Mouse (Mus musculus) forebrain, embryonic 13.5 days (tissue): Measurements from ENCODE around the gene Gm21738. TPM values are rescaled to one million over a fixed set of nuclear protein-coding genes. Genes with fewer than 3 reads are reported as not detected.
"Not testable (repeated sequence)": the region's sequence is repeated elsewhere in the genome, so short reads cannot be mapped to it uniquely, and the experiment has no call there.

Experiments
- ATAC-seq: fragments of 200-750 bp; cut with Nextera tagmentation; 2 replicates; pipeline ENCODE4 v1.8.0; 2017
- H3K27ac ChIP-seq: fragments of 300-500 bp; sonication (generic); 2 replicates; pipeline ENCODE4 v1.5.1; 2015; ENCODE audit warnings: inconsistent platforms, mild to moderate bottlenecking, moderate library complexity
- H3K27me3 ChIP-seq: fragments of 300-500 bp; sonication (generic); 2 replicates; pipeline ENCODE4 v1.6.1; 2015; ENCODE audit warnings: mild to moderate bottlenecking, inconsistent platforms
- H3K36me3 ChIP-seq: fragments of 300-500 bp; sonication (generic); 2 replicates; pipeline ENCODE4 v1.6.1; 2015; ENCODE audit warnings: mild to moderate bottlenecking, inconsistent platforms; ENCODE audit not compliant: poor library complexity, severe bottlenecking
- H3K4me1 ChIP-seq: fragments of 300-500 bp; sonication (generic); 2 replicates; pipeline ENCODE4 v1.6.1; 2015; ENCODE audit warnings: inconsistent platforms
- H3K4me2 ChIP-seq: fragments of 300-500 bp; sonication (generic); 2 replicates; pipeline ENCODE4 v1.6.1; 2015; ENCODE audit warnings: inconsistent platforms, mild to moderate bottlenecking, moderate library complexity
- H3K4me3 ChIP-seq: fragments of 300-500 bp; sonication (generic); 2 replicates; pipeline ENCODE4 v1.5.1; 2015; ENCODE audit warnings: mild to moderate bottlenecking, inconsistent platforms
- H3K9ac ChIP-seq: fragments of 300-500 bp; sonication (generic); 2 replicates; pipeline ENCODE4 v1.6.1; 2015; ENCODE audit warnings: mild to moderate bottlenecking, inconsistent platforms
- H3K9me3 ChIP-seq: fragments of 300-500 bp; sonication (generic); replicated peaks from 2 replicates; pipeline ENCODE4 v1.6.1; 2016; ENCODE audit warnings: inconsistent platforms
- WGBS: fragments of 180-500 bp; shearing (Covaris S2); methylation state at CpG from one replicate; pipeline ENCODE4 v1.1.7; 2015; 5-methylcytosine and 5-hydroxymethylcytosine counted together
- polyA plus RNA-seq: library from polyadenylated mRNA; unstranded; fragments of >200 nt; fragmentation: Nextera tagmentation; extraction: Ambion mirVana; gene quantifications from 2 replicates; pipeline ENCODE4 v1.2.1, GENCODE M21; 2015

Gm21738 gene
- 1.5 and 1.6 TPM in 2 replicates for polyA plus RNA-seq

GRCm38 (mm10) chr14:19418830-19419229 is at the start of gene Gm21738:
Gene Gm21738 (minus strand): TSS chr14:19418930.
- not testable (repeated sequence) for H3K27me3 ChIP-seq, H3K27ac ChIP-seq, H3K4me1 ChIP-seq, H3K36me3 ChIP-seq, H3K4me2 ChIP-seq, H3K4me3 ChIP-seq, H3K9me3 ChIP-seq, ATAC-seq, H3K9ac ChIP-seq
- WGBS, result 78% methylated on average over 7 of the region's 7 CpGs

GRCm38 (mm10) chr14:19383741-19384140 is 35.0 kb downstream of the Gm21738 start:
- peaks cover 54% of the 10 kb centered on the region for H3K9me3 ChIP-seq
- not testable (repeated sequence) for H3K9ac ChIP-seq, H3K27me3 ChIP-seq, H3K27ac ChIP-seq, H3K4me3 ChIP-seq, H3K36me3 ChIP-seq, H3K4me1 ChIP-seq, ATAC-seq, H3K4me2 ChIP-seq
- 84% methylated on average over 7 of the region's 7 CpGs for WGBS

Other genes with a start within 250 kb of the Gm21738 start
- gene Gm2244, start 131.0 kb upstream of the Gm21738 start, polyA plus RNA-seq, result 0.13 and 0.39 TPM in 2 replicates
- 3.8 and 4.0 TPM in 2 replicates for gene Gm2237, start 166.2 kb upstream of the Gm21738 start, polyA plus RNA-seq
- gene Gm5458, start 183.7 kb upstream of the Gm21738 start, polyA plus RNA-seq, result not detected in 2 replicates